In the genomic region with DNA sequence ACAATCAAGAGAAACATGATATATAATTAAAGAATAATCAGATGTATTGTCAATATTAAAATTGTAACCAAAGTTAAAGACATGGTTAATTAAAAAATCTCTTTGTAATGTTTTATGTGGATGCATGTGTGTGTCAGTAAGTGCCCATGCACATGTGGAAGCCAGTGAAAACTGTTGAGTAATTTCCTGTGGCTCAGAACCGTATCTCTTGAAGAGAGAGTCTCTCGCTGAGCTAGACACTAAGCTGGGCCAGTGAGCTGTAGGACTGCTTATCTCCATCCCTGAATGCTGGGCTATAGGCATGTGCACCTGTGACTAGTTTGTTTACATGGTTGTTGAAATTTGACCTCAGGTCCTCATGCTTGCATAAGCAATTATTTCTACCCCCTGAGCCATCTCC, we compare ENCODE assay signal across 27 mouse cellular contexts.
"Had no signal": no experiment of that assay in that cellular context is flagged by ENCODE, and none has a peak within 500 bp of the region (broad histone marks: within the 10 kb centered on the region; RNA-seq: fewer than 3 reads in every experiment).

No protein-coding gene starts in this region.

- H3K27ac ChIP-seq: gastrocnemius, adult 2 months; heart, embryonic 10.5 days; hindbrain, embryonic 10.5 days; hindbrain, embryonic 12.5 days; hindbrain, embryonic 14.5 days; intestine, embryonic 15.5 days; kidney, embryonic 15.5 days; kidney, postnatal 0 days; limb, embryonic 13.5 days; limb, embryonic 15.5 days had no signal

- H3K4me1 ChIP-seq: heart, embryonic 10.5 days; heart, embryonic 12.5 days; hindbrain, embryonic 10.5 days; hindbrain, embryonic 12.5 days; intestine, embryonic 15.5 days; kidney, embryonic 15.5 days; limb, embryonic 13.5 days; limb, embryonic 15.5 days had no signal

- H3K9me3 ChIP-seq: heart, embryonic 10.5 days; heart, embryonic 12.5 days; hindbrain, embryonic 10.5 days; hindbrain, embryonic 12.5 days; intestine, embryonic 15.5 days; kidney, embryonic 15.5 days; limb, embryonic 13.5 days; limb, embryonic 15.5 days had no signal

- DNase-seq: forebrain, postnatal 0 days; gastrocnemius, adult 2 months; gastrocnemius, postnatal 10 days; gastrocnemius, postnatal 25 days; heart, adult 18-20 months; heart, postnatal 10 days; heart, postnatal 4 days; kidney, adult 2 months; kidney, adult 9 months; kidney, postnatal 14 days; kidney, postnatal 36 days; layer of hippocampus, adult 9-11 months; layer of hippocampus, postnatal 36 days; left cerebral cortex, postnatal 4 days had no signal

- H3K4me3 ChIP-seq: gastrocnemius, adult 2 months; heart, embryonic 10.5 days; heart, embryonic 12.5 days; hindbrain, embryonic 10.5 days; hindbrain, embryonic 12.5 days; intestine, embryonic 15.5 days; kidney, embryonic 15.5 days; limb, embryonic 13.5 days; limb, embryonic 15.5 days had no signal

- H3K9ac ChIP-seq: forebrain, postnatal 0 days; heart, embryonic 12.5 days; hindbrain, embryonic 12.5 days; hindbrain, embryonic 14.5 days; intestine, embryonic 15.5 days; kidney, embryonic 15.5 days; limb, embryonic 13.5 days; limb, embryonic 15.5 days had no signal

- H3K27me3 ChIP-seq: heart, embryonic 12.5 days; hindbrain, embryonic 12.5 days; intestine, embryonic 15.5 days; kidney, embryonic 15.5 days; limb, embryonic 13.5 days; limb, embryonic 15.5 days had no signal

- H3K4me2 ChIP-seq: heart, embryonic 12.5 days; hindbrain, embryonic 12.5 days; hindbrain, embryonic 14.5 days; intestine, embryonic 15.5 days; kidney, embryonic 15.5 days; limb, embryonic 13.5 days; limb, embryonic 15.5 days had no signal

- ATAC-seq: forebrain, postnatal 0 days; hindbrain, embryonic 16.5 days; inflammation-experienced regulatory T-cells, adult 6 months; intestine, embryonic 15.5 days; intestine, postnatal 0 days had no signal
